8 mouse cellular contexts compared by ENCODE assay signal in the genomic region with DNA sequence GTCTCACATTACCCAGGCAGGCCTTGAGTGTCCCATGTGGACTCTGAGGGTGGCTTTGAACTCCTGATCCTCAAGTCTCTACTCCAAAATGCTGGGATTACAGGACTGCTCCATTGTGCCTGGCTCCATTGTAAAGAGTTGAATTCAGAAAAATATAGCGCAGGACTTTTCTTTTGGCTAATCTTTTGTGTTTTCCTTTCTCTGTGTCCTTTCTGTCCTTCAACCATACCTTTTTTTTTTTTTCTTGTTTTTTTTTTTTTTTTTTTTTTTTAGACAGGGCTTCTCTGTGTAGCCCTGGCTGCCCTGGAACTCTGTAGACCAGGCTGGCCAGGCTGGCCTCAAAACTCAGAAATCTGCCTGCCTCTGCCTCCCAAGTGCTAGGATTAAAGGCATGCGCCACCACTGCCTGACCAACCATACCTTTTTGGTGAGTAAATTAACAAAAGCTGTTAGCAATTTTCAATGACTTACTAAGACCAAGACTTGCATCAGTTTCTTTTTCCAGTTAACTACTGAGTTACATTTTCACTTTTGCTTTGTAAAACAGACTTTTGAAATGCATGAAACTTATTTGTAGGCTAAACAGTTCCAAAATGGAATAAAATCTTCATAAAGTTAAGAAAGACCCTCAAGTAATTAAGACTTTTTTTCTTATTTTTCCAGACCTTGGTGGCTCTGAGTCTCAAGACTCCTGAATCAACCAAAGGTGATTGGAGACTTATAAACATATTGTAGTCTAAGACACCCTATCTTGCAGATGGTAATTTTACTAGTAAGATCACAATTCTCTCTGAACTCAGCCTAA. TPM values are rescaled to one million over a fixed set of nuclear protein-coding genes. Genes with fewer than 3 reads are reported as not detected.
DNase-seq lines count a peak whose midpoint lies in the region; ATAC-seq lines count a peak whose summit lies in the region.

No protein-coding gene starts in this region.

- intact Hi-C loops in left cerebral cortex, postnatal 14 days (cut with DNase I): no loop called here

- ATAC-seq in kidney, embryonic 14.5 days (ENCODE audit: low FRiP score, low TSS enrichment): no peak
- ATAC-seq in hindbrain, embryonic 13.5 days (ENCODE audit: low FRiP score): no peak
- no peak for ATAC-seq in midbrain, embryonic 11.5 days (ENCODE audit: low FRiP score)
- no peak for ATAC-seq in erythroid progenitor cell, adult 5-6 weeks (replicated peaks; ENCODE audit: low FRiP score, poor library complexity, severe bottlenecking)

- no peaks in the 10 kb centered on the region; the same call in 1 of the 2 replicates for H3K27me3 ChIP-seq in kidney, embryonic 14.5 days (ENCODE audit: control insufficient read depth, insufficient read depth, low read length)
- H3K27me3 ChIP-seq in hindbrain, embryonic 13.5 days: no peaks in the 10 kb centered on the region
- H3K27me3 ChIP-seq in midbrain, embryonic 11.5 days (ENCODE audit: control insufficient read depth, insufficient read depth, low read length): no peaks in the 10 kb centered on the region

- H3K4me2 ChIP-seq in kidney, embryonic 14.5 days (replicated peaks; ENCODE audit: low read depth, low read length): no peak overlapping the region
- peak overlapping the region; percentile 65 for H3K4me2 ChIP-seq in hindbrain, embryonic 13.5 days
- peak overlapping the region; percentile 41 for H3K4me2 ChIP-seq in midbrain, embryonic 11.5 days

- no peaks in the 10 kb centered on the region for H3K36me3 ChIP-seq in kidney, embryonic 14.5 days (ENCODE audit: control insufficient read depth, insufficient read depth, low read length)
- H3K36me3 ChIP-seq in hindbrain, embryonic 13.5 days: no peaks in the 10 kb centered on the region
- no peaks in the 10 kb centered on the region for H3K36me3 ChIP-seq in midbrain, embryonic 11.5 days (ENCODE audit: control insufficient read depth, insufficient read depth, low read length)

- no peak overlapping the region for H3K27ac ChIP-seq in kidney, embryonic 14.5 days (ENCODE audit: low read depth, low read length)
- peak overlapping the region; percentile 97; the same call in 1 of the 2 replicates for H3K27ac ChIP-seq in hindbrain, embryonic 13.5 days
- H3K27ac ChIP-seq in midbrain, embryonic 11.5 days (ENCODE audit: low read depth, low read length): no peak overlapping the region

- 0 out of 2 replicates have a peak, but pooled peaks cover 6% of the 10 kb centered on the region for H3K4me1 ChIP-seq in kidney, embryonic 14.5 days (ENCODE audit: control insufficient read depth, insufficient read depth, low read length)
- H3K4me1 ChIP-seq in hindbrain, embryonic 13.5 days (replicated peaks): peaks cover 15% of the 10 kb centered on the region
- peaks cover 7% of the 10 kb centered on the region for H3K4me1 ChIP-seq in midbrain, embryonic 11.5 days (ENCODE audit: control insufficient read depth, insufficient read depth, low read length)

- no peaks in the 10 kb centered on the region for H3K9me3 ChIP-seq in kidney, embryonic 14.5 days (ENCODE audit: control insufficient read depth, low read length)
- no peaks in the 10 kb centered on the region for H3K9me3 ChIP-seq in hindbrain, embryonic 13.5 days
- H3K9me3 ChIP-seq in midbrain, embryonic 11.5 days (ENCODE audit: control insufficient read depth, low read length): no peaks in the 10 kb centered on the region

- WGBS in kidney, embryonic 14.5 days: 89% methylated on average over 2 of the region's 2 CpGs
- 96% methylated on average over 2 of the region's 2 CpGs for WGBS in hindbrain, embryonic 13.5 days
- 97% methylated on average over 2 of the region's 2 CpGs for WGBS in midbrain, embryonic 11.5 days

- no peak for DNase-seq in kidney, adult 8-10 months
- DNase-seq in MN1 (ENCODE audit: low spot score): peak; percentile 29
- DNase-seq in midbrain, embryonic 11.5 days (ENCODE audit: low spot score, missing footprints): no peak
- DNase-seq in left cerebral cortex, postnatal 14 days (ENCODE audit: low spot score in 2 of 2): no peak
- no peak for DNase-seq in ovary, postnatal 10 days (ENCODE audit: low spot score)

- H3K4me3 ChIP-seq in kidney, embryonic 14.5 days (ENCODE audit: low read length): peak overlapping the region; percentile 95; the same call in 1 of the 2 replicates
- peak overlapping the region; percentile 93 for H3K4me3 ChIP-seq in hindbrain, embryonic 13.5 days
- H3K4me3 ChIP-seq in midbrain, embryonic 11.5 days (ENCODE audit: low read depth, low read length): 0 out of 2 replicates have a peak overlapping the region, but pooled peaks have one; percentile 91

- peak overlapping the region; percentile 99; the same call in 1 of the 2 replicates for H3K9ac ChIP-seq in kidney, embryonic 14.5 days (ENCODE audit: low read depth, low read length)
- H3K9ac ChIP-seq in hindbrain, embryonic 13.5 days: no peak overlapping the region; the same call in 1 of the 2 replicates
- H3K9ac ChIP-seq in midbrain, embryonic 11.5 days (ENCODE audit: low read length): peak overlapping the region; percentile 99; the same call in 1 of the 2 replicates

RNA-seq across cellular contexts. Expression of gene Vps54, which starts 1.4 kb away (rescaled TPM):
- 17.0 and 19.9 TPM in 2 replicates for polyA plus RNA-seq in kidney, embryonic 14.5 days (2014; fragmentation: Nextera tagmentation; extraction: Ambion mirVana)
- 10.1 and 10.5 TPM in 2 replicates for polyA plus RNA-seq in hindbrain, embryonic 13.5 days (2015; fragmentation: Nextera tagmentation; extraction: Ambion mirVana)
- polyA plus RNA-seq in midbrain, embryonic 11.5 days (2014; fragmentation: Nextera tagmentation; extraction: Ambion mirVana): 14.4 and 15.0 TPM in 2 replicates
- total RNA-seq in left cerebral cortex, postnatal 14 days (2021): 10 to 100 TPM; 27.0 to 27.4 TPM
- 21.0 and 26.3 TPM in 2 replicates for total RNA-seq in erythroid progenitor cell, adult 5-6 weeks (2015; ENCODE audit: low replicate concordance)
- 43.3 and 54.2 TPM in 2 replicates for total RNA-seq in erythroid progenitor cell, adult 5-6 weeks (2017; ENCODE audit: low replicate concordance)
